Mouse (Mus musculus): Measurements from ENCODE around the gene Ccdc159. TPM values are rescaled to one million over a fixed set of nuclear protein-coding genes. Genes with fewer than 3 reads are reported as not detected.

Gene Ccdc159
- total RNA-seq, 2 experiments from 2014 or later, result 1.1 to 1.6 TPM

- intact Hi-C loops (cut with DNase I), result no loop called here
Measured at GRCm38 (mm10) chr9:21932445-21933137, 5.3 kb downstream of the Ccdc159 start.

DNA sequence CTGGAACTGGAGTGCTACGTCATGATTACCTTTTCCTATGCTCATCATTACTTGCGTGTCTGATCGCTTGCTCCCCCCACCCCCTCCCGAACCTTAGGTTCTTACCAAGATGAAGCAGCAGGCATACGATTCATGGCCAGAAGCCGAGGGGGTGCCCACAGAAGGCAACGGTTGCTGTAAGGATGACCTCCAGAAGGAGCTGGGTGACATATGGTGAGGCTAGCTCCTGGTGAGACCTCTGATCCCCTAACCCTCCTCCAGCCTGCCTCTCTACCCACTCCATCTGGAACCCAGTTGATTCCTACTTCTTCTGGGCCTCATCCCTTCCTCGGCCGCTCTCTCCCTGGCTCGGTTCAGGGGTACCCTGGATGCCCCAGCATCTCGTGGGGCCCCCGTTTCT lies 6.8 kb downstream of the Ccdc159 start:
- intact Hi-C loops (cut with DNase I), result no loop called here

More at GRCm38 (mm10) chr9:21932445-21933137, 5.3 kb downstream of the Ccdc159 start:
- DNase-seq, result no peak

DNA sequence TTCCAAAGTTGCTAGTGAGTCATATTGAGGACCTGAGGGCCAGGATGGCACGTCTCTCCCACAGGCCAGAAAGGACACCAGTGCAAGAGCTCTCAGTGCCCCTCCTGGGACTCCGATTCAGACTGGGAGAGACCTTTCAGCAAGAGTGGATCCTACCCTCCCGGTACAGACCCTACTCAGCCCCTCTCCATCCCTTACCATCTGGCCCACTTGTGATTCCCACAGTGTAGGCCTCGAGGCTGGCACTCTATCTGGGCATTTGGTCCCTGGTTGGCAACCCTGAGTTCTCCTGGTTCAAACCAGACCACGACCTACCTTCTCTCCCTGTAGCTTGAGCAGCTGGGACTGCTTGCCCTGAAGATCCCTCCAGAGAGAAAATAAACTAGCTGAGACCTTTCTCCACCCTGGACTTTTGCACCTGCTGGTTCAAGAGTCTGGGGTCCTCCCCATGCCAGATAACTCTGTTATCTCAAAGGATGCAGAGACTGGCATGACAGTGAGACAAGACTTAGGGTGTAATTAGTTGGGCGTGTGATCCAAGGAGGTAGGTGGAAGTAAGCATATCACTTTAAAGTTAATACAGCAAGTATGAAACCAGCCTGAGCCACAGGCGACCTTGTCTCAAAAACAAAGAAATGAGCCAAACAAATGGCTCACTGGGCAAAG lies 8.3 kb downstream of the Ccdc159 start:
- DNase-seq, result no peak
- intact Hi-C loops (cut with DNase I), result no loop called here

More for the DNA sequence above, 6.8 kb downstream of the Ccdc159 start:
- DNase-seq, result no peak

GRCm38 (mm10) chr9:21936692-21937570 lies 9.7 kb downstream of the Ccdc159 start, which contains the start of gene Plppr2:
TSS of gene Plppr2 (plus strand) at chr9:21937033.
- intact Hi-C loops (cut with DNase I), result no loop called here
- peak; percentile 91 to 93 for DNase-seq

GRCm38 (mm10) chr9:21937711-21938175 lies 10.5 kb downstream of the Ccdc159 start:
- intact Hi-C loops (cut with DNase I), result no loop called here
- DNase-seq, result no peak

GRCm38 (mm10) chr9:21938234-21938855 lies 11.1 kb downstream of the Ccdc159 start:
- intact Hi-C loops (cut with DNase I), result no loop called here
- no peak for DNase-seq

- intact Hi-C loops (cut with DNase I), result no loop called here
Measured at GRCm38 (mm10) chr9:21943046-21943445, 15.8 kb downstream of the Ccdc159 start.

GRCm38 (mm10) chr9:21943638-21944037 lies 16.4 kb downstream of the Ccdc159 start:
- intact Hi-C loops (cut with DNase I), result no loop called here

More at GRCm38 (mm10) chr9:21943046-21943445, 15.8 kb downstream of the Ccdc159 start:
- no peak for DNase-seq

GRCm38 (mm10) chr9:21944267-21944666 lies 17.0 kb downstream of the Ccdc159 start:
- intact Hi-C loops (cut with DNase I), result no loop called here
- no peak for DNase-seq

More at GRCm38 (mm10) chr9:21943638-21944037, 16.4 kb downstream of the Ccdc159 start:
- no peak for DNase-seq

DNA sequence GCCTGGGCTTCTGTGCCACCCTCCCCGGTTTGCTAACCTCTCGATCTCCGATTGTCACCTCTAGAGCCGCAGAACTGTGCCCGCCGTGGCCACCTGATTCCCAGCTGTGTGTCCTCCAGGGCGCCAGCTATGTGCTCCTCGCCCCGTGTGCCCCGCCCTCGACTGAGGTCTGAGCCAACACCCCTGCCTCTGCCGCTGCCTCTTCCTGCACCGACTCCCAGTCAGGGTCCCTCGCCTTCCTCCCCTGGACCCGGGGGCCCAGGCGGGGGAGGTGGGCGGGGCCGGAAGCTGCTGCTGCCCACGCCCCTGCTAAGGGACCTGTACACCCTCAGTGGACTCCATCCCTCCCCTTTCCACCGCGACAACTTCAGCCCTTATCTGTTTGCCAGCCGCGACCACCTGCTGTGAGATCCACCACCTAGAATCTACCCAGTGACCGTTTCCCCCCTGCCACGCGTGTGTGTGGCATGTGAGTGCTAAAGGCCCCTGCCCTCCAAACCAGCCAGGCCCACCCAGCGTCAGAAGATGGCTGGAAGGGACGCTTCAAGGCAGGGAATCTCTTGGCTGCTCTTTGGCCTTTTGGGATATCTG lies 20.4 kb downstream of the Ccdc159 start:
- intact Hi-C loops (cut with DNase I), result no loop called here

GRCm38 (mm10) chr9:21948146-21948545 lies 20.9 kb downstream of the Ccdc159 start:
- intact Hi-C loops (cut with DNase I), result no loop called here
- DNase-seq, result no peak

More for the DNA sequence above, 20.4 kb downstream of the Ccdc159 start:
- no peak for DNase-seq

DNA sequence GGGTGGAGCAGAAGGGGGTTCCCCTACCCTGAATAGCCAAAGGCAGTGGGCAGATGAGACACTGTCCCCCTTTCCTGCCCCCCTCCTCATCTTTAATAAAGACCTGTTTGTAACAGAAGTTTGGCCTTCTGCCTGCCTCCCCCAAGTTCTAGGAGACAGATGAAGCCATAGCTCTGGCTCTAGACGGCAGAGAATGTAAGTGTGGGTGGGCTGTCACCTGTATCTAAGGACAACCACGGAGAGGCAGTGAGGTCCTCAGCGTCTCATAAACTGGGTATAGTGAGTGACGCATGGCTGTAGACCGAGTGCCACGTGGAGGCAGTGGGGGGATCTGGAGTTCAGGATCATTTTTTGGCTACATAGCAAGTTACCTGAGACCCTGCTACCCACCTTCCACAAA lies 21.5 kb downstream of the Ccdc159 start:
- intact Hi-C loops (cut with DNase I), result no loop called here
- DNase-seq, result no peak

DNA sequence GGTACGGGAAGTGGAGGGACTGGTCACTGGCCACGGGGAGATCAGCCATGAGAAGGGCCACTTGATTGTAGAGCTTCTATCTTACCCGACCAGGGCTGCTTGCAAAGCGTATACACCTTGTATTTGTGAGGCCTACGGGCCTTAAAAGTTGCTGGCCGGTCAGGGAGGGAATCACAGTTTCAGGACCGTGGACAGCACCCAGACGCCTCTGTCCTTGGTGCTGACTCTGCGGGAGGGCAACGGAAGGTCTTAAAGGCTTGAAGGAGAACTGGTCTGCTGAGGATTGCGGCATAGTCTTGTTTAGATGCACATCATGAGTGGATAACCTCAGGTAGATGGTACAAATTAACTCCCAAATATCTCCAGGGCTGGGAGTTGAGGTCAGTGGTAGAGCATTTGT lies 23.1 kb downstream of the Ccdc159 start:
- peak; percentile 81 to 90 for DNase-seq
- intact Hi-C loops (cut with DNase I), result no loop called here

- DNase-seq, result no peak
- intact Hi-C loops (cut with DNase I), result no loop called here
Measured at GRCm38 (mm10) chr9:21951977-21952376, 24.7 kb downstream of the Ccdc159 start.

GRCm38 (mm10) chr9:21953600-21953999 lies 26.3 kb downstream of the Ccdc159 start:
- intact Hi-C loops (cut with DNase I), result no loop called here
- DNase-seq, result no peak

GRCm38 (mm10) chr9:21954635-21955034 lies 27.4 kb downstream of the Ccdc159 start:
- no peak for DNase-seq
- intact Hi-C loops (cut with DNase I), result no loop called here

GRCm38 (mm10) chr9:21955225-21955569 lies 27.9 kb downstream of the Ccdc159 start:
- intact Hi-C loops (cut with DNase I), result no loop called here
- no peak for DNase-seq

DNA sequence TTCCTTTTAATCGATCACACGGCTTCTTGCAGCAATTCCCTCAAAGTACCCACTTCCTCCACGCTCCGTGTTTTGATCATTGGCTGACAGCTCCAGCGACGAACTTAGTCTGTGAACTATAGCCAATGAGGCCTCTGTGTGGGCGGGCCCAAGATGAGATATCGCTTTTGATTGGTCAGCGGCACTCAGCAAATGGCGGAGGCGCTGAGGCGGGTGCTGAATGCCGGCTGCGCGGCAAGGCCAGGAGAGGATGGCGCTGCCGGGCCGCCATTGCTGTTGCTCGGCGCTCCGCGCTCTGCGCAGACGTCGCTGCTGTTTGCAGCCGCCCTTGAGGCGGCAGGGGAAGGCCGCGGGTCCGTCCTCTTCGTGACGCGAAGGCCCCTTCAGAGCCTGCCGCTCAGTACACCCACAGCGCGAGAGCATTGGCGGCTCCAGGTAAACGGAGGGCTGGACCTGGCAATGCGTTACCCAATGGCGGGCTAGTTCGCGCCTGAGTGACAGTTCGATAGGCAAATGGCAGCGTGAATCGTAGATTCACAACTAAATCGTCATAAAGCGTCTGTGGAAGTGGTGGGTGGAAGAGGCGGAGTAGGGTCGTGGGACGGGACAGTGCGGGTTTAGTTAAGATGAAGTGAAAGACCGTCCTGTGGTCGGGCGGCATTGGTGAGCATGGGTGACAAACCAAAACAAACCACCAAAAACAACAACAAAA lies 28.5 kb downstream of the Ccdc159 start, which contains the start of gene Swsap1:
Gene Swsap1, plus strand, starts transcription at position 186 of the 712 bp plus-strand sequence.
- intact Hi-C loops (cut with DNase I), result no loop called here
- DNase-seq, result peak; percentile 96 to 98

DNA sequence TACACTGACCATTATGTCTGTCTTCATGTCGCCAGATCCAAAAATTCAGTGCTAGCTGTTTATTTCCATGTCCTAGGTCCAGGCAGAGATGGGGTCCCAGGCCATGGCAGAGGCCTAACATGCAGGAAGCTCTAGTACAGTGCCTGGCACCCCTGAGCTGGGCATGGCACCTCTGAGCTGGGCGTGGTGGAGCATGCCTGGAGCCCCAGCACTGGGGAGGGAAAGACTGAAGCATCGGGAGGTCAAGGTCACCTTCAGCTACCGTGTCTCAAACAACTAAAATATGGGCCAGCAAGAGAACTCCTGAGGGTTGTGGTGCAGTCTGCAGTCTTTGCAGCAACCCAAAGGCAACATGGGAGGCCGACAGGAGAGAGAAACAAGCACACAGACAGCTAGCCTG lies 31.1 kb downstream of the Ccdc159 start:
- intact Hi-C loops (cut with DNase I), result no loop called here
- DNase-seq, result no peak

Measured in heart, postnatal 14 days (tissue).